Mouse (Mus musculus) right cerebral cortex, postnatal 4 days (tissue): ENCODE measurements around the gene Chrne.

Experiments used
- DNase-seq: peaks from one replicate; pipeline ENCODE4 v3.0.0-alpha.2; 2022

The Chrne gene

GRCm38 (mm10) chr11:70619101-70619500 lies at the start of gene Chrne:
TSS of gene Chrne (minus strand) at chr11:70619216.
- DNase-seq: no peak

GRCm38 (mm10) chr11:70668335-70668770 lies 49.3 kb upstream of the Chrne start:
- DNase-seq: peak; percentile 70

- DNase-seq: no peak
Observed at GRCm38 (mm10) chr11:70667271-70668150, 48.5 kb upstream of the Chrne start.

GRCm38 (mm10) chr11:70666687-70667086 lies 47.7 kb upstream of the Chrne start:
- no peak for DNase-seq

GRCm38 (mm10) chr11:70664741-70665140 lies 45.7 kb upstream of the Chrne start:
- no peak for DNase-seq

GRCm38 (mm10) chr11:70663957-70664356 lies 44.9 kb upstream of the Chrne start:
- DNase-seq: no peak

- DNase-seq: no peak
Observed at GRCm38 (mm10) chr11:70663101-70663500, 44.1 kb upstream of the Chrne start.

GRCm38 (mm10) chr11:70660571-70660970 lies 41.6 kb upstream of the Chrne start:
- no peak for DNase-seq

GRCm38 (mm10) chr11:70658942-70659341 lies 39.9 kb upstream of the Chrne start:
- no peak for DNase-seq

GRCm38 (mm10) chr11:70658521-70658920 lies 39.5 kb upstream of the Chrne start:
- no peak for DNase-seq

GRCm38 (mm10) chr11:70657991-70658390 lies 39.0 kb upstream of the Chrne start:
- DNase-seq: no peak

- no peak for DNase-seq
Observed at GRCm38 (mm10) chr11:70657573-70657972, 38.6 kb upstream of the Chrne start.

- no peak for DNase-seq
Observed at GRCm38 (mm10) chr11:70656964-70657363, 37.9 kb upstream of the Chrne start, which contains the start of gene Eno3. TSS of gene Eno3 (plus strand) at chr11:70657202.

GRCm38 (mm10) chr11:70656456-70656927 lies 37.5 kb upstream of the Chrne start:
- DNase-seq: no peak

- DNase-seq: no peak
Observed at GRCm38 (mm10) chr11:70655571-70656455, 36.8 kb upstream of the Chrne start.

GRCm38 (mm10) chr11:70654923-70655570 lies 36.0 kb upstream of the Chrne start:
- DNase-seq: peak; percentile 83

- peak; percentile 77 for DNase-seq
Observed at GRCm38 (mm10) chr11:70654198-70654922, 35.3 kb upstream of the Chrne start, which contains the start of gene Pfn1. TSS of gene Pfn1 (minus strand) at chr11:70654644.

GRCm38 (mm10) chr11:70653345-70654197 lies 34.6 kb upstream of the Chrne start:
- peak; percentile 64 for DNase-seq

GRCm38 (mm10) chr11:70652884-70653344 lies 33.9 kb upstream of the Chrne start:
- DNase-seq: no peak

- DNase-seq: no peak
Observed at GRCm38 (mm10) chr11:70652029-70652883, 33.2 kb upstream of the Chrne start.
